Mouse (Mus musculus): Measurements from ENCODE around the gene Ntn3.

DNA sequence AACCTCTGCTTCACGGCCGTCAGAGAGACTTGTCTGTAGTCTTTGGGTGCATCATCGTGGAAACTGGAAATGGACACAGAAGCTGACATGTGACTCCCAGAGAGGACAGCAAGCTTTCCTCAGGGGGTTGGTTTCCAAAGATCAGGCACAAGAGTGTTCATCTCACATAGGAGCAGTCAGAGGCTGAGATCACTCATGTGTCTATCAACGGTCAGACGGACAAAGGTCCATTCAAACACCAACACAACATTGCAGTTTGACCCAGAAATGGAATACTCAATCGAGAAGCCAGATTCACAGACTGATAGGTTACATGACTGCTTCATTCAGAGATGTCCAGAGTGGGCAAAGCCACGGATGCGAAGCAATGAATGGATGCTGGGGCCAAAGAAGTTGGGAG, 17.4 kb upstream of the Ntn3 start:
- TF ChIP-seq POLR2A (IDR thresholded peaks at IDR 0.05; ENCODE audit: insufficient read depth, low read depth, low read length), result no peak
- no peak for TF ChIP-seq EP300 (IDR thresholded peaks at IDR 0.05; ENCODE audit: insufficient read depth, low read depth, low read length)
